Mouse (Mus musculus) granulocyte monocyte progenitor cell, adult 5-6 weeks (primary cell): ENCODE results near the gene Cmss1. TPM values are rescaled to one million over a fixed set of nuclear protein-coding genes. Genes with fewer than 3 reads are reported as not detected.

Source experiments
- ATAC-seq: replicated peaks from 2 replicates; pipeline ENCODE4 v1.8.0; 2016; ENCODE audit warnings: mild to moderate bottlenecking, moderate TSS enrichment, inconsistent platforms; ENCODE audit not compliant: poor library complexity, severe bottlenecking
- total RNA-seq, 2 experiments: library from RNA; stranded (forward) in 1 of 2; stranded (reverse) in 1 of 2; fragments of 200-712, 200-1000 nt in 1 of 2; fragments of >200 nt in 1 of 2; fragmentation: Nextera tagmentation in 1 of 2; gene quantifications; 2 replicates each; pipeline ENCODE4 v1.2.3; 2014 to 2017

Gene Cmss1
- total RNA-seq, 2 experiments from 2014 or later = 42.6 to 72.4 TPM

DNA sequence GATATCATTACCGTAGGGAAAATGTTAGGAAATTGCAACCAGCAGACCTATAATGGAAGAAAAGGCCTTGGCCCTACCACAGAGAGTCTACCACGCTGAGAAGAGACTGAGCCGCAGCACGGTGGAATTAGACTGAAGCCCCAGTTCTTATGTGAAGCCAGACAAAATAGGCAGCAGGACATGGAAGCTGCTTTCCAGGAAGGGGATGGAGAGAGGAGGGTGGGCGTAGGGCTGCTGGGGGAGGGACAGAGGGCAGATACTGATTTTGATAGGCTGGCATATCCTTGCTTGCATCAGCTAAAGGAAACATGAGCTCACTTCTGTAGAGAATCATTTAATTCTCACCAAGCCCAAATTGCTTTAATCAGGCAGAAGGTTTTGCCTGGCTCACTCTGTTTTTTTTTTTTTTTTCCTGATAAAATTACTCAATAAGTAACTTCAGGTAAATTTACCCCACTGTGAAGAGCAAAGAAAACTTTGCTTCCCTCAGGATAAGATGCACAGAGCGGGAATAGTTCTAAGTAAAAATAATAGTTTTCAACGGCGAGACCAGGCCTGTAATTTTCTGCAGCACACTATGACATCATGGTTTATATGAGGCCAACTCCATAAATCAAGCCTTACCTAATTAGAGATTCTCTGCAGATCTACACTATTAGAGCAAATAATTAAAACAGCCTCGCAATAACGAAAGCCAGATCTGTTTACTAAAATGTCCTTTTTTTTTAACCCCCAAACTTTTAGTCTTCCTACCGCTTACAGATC, 169.0 kb downstream of the Cmss1 start:
- ATAC-seq = no peak

DNA sequence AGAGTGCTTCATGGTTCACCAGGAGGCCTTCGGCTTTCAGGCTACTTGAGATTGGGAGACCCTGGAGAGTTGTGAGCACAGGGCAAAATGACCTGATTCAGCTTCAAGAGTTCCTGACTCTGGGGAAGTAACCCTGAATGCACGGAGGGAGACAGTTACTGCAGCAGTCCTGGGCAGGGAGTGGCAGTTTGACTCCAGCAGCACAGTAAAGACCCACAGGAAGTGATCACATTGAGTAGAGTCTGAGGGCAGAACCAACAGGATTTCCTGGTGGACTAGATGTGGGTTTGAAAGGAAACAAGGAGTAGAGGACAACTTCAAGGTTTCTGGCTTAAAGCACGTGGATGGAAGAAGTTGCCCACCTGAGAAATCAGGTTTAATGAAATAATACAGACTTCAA, 172.0 kb downstream of the Cmss1 start:
- peak; percentile 86 for ATAC-seq

DNA sequence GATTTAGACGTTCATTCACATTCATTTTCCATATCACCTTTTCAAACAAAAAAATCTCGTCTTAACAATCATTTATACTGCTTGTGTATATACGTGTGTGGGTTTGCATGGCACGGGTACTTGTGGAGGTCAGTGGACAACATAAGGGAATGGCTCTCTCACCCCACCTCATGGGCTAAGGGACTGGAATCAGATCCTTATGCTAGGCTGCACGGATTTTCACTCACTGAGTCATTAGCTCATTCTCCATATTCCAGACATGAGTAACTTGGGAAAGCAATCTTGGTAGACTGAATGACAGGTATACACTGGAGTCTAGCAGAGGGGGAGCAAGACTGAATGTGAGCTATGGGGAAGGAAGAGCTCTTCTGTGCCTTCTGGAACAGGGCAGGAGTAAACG, 173.0 kb downstream of the Cmss1 start:
- no peak for ATAC-seq

DNA sequence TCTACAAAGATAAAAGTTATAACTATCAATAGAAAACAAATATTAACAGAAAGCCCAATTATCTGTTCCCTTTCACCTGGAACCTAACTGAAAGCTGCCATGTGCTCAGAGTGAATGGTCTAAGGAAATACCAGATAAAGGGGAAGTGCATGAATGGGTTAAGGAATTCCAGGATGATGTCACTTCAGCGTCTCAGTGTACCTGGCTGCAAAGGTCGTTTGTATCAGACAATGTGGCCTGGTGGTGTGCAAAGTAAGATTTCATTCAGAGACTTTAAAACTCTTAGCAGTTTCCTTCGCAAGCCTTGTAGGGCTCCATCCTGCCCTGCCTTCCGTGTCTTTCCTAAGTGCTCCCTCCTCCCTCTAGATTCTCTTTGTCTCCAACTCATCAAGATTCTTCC, 173.5 kb downstream of the Cmss1 start:
- ATAC-seq = no peak

DNA sequence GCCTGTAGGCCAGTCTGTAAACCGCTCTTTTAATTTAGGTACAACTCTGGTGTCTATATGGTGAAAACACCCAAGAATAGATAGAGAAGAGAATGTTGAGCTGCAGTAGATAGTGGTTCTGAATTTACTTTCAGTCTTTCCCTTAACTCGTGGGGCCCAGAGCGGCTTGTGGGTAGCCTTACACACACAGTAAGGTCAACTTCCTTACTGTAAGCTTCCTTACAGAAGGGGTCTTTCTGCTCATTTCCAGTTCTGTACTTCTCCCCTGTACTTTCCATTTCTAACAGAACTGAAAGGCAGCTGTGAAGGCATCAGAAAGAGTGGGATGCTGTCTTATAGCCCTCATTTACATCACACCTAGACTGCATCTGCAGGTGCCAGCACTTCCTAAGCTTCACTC, 175.4 kb downstream of the Cmss1 start:
- ATAC-seq = peak; percentile 70

DNA sequence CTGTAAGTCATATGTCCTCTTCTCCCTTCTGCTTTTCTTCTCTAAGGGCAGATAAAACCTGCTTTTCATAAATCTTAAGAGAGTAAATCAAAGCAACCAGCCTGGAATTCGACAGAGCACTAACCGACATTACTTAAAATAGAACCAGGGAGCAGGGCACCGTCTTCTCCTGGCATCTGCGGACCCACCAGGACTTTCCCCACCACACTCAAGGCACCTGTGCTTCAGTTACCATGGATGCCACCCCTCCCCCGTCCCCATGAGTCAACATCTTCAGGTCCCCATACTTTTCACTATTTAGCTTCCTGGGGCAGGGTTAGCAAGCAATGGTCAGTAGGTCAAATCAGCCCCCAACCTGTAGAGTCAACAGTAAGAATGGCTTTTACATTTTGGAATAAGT, 177.7 kb downstream of the Cmss1 start:
- no peak for ATAC-seq

DNA sequence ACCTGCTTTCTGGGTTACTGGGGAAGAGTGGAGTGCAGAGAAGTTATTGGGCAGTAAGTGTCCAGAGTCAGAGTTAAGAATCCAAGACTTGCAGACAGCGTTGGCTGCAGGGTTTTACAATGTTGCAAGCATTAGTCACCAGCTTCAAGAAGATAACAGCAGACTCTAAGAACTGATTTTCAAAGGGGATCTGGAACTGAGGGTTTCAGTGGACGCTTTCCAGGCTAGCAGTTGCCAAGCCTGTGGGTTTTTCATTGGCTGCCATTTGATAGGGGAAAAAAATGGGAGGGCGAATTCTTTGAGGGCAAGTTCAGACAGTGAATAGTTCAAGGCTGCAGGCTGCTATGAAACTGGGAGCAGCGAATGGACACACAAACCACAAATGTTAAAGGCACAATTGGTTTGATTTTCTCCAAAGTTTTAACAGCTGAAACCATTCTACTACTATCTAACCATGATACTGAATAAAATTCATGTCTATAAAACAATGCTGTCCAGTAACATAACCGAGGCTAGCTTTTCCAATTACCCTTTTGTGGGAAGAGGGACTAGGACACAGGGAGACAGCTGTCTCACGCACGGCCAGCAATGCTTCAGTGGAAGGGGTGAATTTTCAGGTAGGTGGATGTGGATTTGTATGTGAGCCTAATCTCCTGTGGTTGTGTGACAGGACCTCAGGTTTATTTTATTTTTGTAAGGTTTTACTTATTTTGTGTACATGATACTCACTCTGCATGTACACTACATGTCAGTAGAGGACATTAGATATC, 179.0 kb downstream of the Cmss1 start:
- no peak for ATAC-seq

DNA sequence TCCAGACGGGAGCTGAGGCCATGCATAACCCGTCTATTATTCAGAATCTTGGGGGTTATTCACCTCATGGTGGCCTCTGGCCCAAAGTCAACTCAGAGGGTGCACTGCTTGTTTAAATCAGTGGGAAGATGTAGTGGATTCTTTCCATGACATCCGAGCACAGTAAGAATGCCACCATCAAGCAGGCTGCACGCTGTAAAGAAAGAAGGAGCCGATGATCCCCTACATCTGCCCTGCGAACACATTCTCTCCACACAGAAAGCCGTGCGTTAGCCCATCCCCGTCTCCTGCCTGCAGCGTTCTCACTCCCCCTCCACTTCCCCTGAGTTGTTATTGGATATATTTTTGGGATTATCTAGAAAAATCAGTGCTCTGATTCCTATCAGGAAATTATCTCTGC, 180.0 kb downstream of the Cmss1 start:
- no peak for ATAC-seq

DNA sequence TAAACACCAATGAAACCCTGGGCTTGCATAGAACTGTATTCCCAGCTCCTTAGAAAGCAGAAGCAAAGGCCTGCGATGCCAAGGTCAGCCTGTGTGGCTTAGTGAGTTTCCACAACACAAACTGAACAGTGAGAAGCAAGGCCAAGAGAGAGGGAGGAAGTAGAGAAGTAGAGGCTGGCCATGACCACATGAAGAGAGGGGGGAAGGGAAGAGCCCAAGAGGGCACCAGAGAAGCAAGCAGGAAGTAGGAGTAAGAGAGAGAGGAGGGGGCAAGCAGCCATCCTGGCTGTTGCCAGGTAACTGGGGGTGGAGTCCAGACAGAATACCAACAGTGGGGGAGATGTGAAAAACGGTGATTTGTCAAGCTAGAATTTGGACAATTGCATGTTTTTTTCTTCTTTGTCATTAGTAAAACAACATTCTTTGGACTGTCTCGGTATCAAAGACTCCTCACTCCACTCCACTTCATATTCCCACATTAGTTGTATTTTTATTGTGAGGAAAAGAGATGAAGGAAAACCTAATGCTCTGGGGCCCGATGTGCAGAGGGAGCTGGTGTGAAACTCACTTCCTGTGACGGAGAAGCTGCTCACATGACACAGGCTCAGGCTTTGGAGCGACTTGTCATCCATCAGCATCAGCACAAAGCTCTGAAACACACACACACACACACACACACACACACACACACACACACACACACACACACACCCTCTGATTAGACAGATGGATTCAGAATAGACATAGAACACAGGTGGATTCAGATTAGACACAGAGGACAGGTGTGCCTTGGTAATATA, 183.5 kb downstream of the Cmss1 start:
- peak; percentile 61 for ATAC-seq

DNA sequence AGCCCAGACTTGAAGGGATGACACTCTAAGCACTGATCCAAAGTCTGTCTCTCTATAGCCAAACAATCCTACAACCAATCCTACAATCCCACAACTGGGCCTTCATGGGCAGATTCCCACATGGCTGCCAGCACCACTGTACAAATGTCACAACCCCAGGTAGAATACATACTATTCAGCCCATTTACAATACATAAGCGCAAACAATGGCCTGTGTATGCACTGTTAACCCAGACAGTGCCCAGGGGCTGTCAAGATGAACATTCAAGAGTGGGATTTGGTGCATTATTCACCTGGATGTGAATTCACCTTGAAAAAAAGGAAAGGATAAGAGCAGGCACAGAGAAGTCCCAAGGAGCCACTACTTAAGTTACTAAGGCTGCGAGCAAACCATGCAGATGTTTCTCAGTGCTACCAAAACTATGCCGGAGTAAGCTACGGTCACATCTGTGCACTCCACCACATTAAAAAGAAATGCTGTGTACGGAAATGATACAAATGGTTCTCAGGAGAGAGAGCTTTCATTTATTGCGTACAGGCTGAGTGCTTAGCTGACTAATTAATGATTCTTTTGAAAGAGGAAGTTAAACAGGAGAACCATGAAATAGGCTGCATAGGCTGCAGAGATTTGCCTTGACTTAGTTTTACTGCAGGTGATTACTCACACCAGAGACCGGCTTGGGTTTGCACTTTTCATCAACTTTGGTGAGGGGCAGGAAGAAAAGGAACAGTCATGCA, 184.8 kb downstream of the Cmss1 start:
- peak; percentile 78 for ATAC-seq

DNA sequence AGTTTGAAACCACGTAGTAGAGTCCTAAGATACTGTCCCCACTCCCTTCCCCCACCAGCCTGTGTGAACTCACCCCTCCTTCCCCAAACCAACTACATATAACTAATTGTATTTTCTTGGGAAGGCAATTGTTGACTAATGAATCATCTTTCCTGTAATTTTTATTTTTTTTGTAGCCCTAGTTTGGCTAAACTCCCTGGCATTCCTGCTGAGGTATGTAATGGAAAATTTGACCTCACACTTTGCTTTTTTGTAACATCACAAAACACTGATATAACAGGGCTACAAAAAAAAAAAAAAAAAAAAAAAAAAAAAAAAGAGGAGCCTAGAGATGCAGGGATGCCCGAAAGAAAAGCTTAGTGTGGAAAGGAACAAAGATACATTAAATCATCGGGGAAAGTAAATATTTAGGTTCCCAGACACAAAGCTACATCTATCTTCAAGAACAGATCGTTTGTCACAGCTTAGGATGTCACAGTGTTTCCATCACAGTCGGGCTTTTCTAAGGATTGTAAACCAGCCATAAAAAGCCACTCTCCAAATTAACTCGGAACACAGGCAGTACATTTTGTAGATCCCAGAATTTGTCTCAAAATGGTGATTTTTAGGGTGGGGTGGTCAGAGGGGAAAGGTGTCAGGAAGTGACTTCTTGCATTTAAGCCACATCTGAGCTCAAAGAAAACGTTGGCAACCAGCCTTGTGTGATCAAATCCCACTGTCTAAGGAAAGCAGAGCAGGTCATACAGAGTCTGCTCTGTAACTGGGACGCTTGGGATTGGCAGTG, 185.7 kb downstream of the Cmss1 start:
- no peak for ATAC-seq

DNA sequence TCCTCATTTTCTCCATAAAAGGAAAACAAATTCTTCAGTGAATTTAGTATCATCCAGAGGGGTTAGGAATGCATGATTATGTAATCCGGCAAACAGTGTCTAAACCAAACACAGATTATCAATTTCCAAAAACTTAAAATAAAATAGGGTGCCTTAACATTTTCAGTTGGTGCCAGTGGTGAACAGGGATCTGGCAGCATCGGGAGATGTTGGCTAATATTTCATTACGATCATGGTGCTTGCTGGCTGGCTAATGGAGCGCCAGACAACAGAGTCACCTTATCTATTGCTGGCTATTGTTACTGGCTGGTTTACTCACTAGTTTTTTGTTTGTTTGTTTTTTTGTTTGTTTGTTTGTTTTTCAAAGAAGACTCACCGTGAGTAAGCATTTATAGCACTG, 186.8 kb downstream of the Cmss1 start:
- no peak for ATAC-seq

DNA sequence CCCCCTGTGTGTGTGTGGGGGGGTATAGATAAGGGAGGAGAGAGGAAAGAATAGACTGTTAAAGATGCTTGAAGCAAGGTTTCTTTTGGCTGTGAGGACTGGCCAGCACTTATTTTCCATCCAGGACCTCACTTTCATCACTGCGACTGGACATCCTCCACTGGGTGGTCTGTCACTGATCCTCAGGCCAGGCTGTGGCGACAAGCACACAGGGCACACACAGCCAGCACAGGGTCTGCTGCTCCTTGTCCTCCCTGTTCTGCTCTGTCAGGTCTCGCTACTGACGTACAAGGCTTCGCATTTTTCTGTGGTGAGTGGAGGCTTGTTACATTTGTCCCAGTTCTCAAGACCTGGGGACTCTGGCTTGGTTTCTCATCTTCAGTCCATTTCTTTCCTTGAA, 187.3 kb downstream of the Cmss1 start:
- no peak for ATAC-seq

DNA sequence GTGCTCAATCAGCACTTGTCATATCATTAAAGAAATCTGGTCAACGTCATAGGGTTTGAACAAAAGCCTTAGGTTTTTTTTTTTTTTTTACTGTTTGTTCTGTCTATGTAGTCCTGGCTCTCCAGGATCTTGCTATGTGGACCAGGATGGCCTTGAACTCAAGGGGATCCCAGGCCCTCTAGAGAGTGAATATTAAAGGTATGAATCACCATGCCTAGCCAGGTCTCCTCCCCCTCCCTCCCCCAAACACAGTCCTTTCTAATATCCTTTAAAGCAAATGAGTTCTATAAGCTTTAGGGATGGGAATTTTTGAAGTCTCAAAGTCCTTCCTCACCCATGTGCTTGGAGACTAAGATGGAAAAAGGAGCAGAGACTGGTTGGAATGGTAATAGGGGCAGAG, 188.7 kb downstream of the Cmss1 start:
- no peak for ATAC-seq

DNA sequence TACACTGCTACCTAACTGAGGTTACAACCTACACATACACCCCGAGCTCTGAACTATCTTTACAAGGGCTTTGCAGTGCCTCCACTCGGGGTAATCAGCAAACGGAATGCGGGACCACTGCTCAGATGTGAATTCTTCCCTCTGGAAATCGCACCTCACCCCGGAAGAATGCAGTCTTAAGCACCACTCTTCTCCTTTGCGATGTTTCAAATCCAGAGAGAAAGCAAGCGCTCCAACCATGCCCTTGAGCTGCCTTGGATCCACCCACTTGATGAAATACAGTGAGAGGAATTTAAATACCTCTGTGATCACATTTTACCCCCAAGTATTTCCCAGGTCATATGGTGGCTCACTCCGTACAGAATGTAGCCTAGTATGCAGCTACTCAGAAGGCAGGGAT, 189.6 kb downstream of the Cmss1 start:
- ATAC-seq = no peak

DNA sequence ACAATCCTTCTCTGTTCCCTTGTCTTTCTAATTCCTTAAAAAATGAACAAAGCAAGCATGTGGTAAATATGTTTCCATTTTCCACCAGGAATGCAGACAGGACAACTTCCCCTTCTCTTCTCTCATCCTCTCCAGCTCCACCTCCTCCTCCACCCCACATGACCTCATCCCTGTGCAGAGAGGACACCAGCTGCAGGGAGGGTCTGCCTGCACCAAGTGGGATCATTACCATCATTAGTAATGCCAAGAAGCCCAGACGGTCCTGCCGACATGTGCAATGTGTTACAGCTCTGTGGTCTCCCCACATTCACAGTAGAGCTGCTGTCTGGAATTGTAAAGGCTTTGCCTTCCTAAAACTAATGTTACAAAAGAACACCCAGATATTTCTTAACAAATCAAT, 190.6 kb downstream of the Cmss1 start:
- no peak; the same call in 1 of the 2 replicates for ATAC-seq

DNA sequence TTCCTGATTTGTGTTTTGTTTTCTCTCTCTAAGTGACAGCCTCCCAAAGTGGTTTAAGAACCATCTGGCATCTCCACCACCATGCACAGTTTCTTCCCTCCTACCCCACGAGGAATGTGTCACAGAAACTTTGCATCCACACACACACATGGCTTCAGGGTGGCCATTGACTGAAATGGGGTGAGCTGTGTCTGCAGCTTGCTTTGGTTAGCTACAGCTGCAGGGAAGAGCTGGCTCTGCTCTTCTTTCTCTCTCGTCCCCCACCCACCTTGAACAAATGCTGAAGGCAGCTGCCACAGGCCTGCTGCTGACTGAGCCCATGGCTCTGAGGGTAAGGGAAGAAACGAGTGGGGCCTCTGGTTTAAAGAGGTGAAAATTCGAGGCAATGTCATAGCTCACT, 193.9 kb downstream of the Cmss1 start:
- no peak for ATAC-seq

DNA sequence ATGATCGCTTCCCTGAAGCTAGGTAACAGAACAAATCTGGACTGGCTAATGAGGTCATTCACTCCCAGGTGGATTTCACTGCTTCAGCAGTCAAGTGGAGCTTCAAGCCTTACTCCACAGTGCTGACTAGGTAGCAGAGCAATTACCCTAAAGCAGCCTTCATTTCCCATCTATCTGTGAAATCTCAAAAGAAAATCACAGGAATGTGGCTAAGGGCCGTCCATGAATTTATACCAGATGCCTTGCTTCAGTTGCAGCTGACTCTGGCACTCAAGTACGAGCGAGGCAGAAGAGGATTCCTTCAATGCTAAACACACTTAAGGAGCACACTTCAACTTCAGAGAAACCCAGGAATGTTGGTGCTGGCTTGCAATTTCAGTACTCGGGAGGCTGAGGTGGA, 202.8 kb downstream of the Cmss1 start:
- ATAC-seq = no peak

DNA sequence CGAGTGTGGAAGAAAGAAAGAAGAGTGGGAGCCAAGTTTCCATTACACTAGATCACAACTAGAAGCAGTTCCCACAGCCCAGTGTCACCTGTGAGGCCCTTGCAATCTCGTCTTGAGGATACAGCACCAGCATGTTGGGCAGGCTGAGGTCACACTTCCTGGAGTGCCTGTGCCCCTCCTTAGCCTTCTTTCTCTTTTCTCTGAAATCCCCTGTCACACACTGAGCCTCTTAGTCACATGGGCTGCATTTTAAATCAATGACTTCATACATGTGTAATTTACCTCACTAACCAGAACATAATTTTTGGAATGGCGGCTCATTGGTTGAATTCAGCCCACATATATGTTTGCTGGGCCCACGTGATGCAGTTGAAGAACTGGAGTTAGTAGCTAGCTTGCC, 203.8 kb downstream of the Cmss1 start:
- no peak for ATAC-seq

DNA sequence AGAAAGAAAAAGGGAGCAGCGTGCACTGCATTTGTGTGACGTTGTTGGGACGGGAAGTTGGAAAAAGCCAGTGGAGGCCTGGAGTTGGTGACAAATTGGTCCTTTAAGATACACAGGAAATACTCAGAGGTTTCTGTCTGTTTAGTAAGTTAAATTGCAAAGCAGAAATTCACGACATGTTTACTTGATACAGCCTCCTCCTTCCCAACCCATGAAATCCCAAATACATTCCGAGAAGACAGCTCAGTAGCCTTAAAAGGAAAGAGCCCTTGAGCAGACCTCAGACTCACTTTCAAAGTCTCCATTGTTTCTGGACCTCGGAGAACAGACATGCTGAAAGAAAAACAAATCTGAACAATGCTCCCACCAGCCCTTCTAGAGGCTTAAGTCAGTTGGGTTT, 205.0 kb downstream of the Cmss1 start:
- ATAC-seq = no peak
